Mouse (Mus musculus): ENCODE results near the gene Nup62cl. TPM values are rescaled to one million over a fixed set of nuclear protein-coding genes. Genes with fewer than 3 reads are reported as not detected.
A peak's percentile ranks its signal among the peaks of the same experiment; 100 is the strongest.

The Nup62cl gene
- 1.0 and 1.2 TPM in 2 replicates for polyA plus RNA-seq (2015; fragmentation: Nextera tagmentation; extraction: Ambion mirVana)

- H3K4me3 ChIP-seq (ENCODE audit: low read length), result peak within 1 kb of the TSS; percentile 42
- peaks cover 12% of the 10 kb centered on the region for H3K9me3 ChIP-seq (ENCODE audit: control insufficient read depth, low read length)
- no peaks in the 10 kb centered on the region for H3K36me3 ChIP-seq (ENCODE audit: control insufficient read depth, insufficient read depth, low read length)
- H3K9ac ChIP-seq (ENCODE audit: low read depth, low read length), result no peak within 1 kb of the TSS; the same call in 1 of the 2 replicates
- H3K27ac ChIP-seq (ENCODE audit: low read depth, low read length), result no peak within 1 kb of the TSS
- no peaks in the 10 kb centered on the region for H3K4me1 ChIP-seq (ENCODE audit: control insufficient read depth, insufficient read depth, low read depth, low read length)
- WGBS, result 23% methylated on average over 61 of the region's 64 CpGs
- ATAC-seq, result peak; percentile 78
- H3K4me2 ChIP-seq (ENCODE audit: low read length), result peak within 1 kb of the TSS; percentile 59
- peaks cover 6% of the 10 kb centered on the region for H3K27me3 ChIP-seq (replicated peaks; ENCODE audit: control insufficient read depth, insufficient read depth, low read length)
These were observed at the start of gene Nup62cl, which contains the start of gene Pih1h3b for GRCm38 (mm10) chrX:140062135-140062975. Gene Nup62cl, minus strand, starts transcription at chrX:140062712. Gene Pih1h3b, plus strand, starts transcription at chrX:140062879.

GRCm38 (mm10) chrX:140094066-140094465 is 31.6 kb upstream of the Nup62cl start:
- Histone ChIP-seq H3K27me3 (replicated peaks; ENCODE audit: control insufficient read depth, insufficient read depth, low read length) (no peaks in the 10 kb centered on the region; the same call in 1 of the 2 replicates), H3K4me2 (ENCODE audit: low read length) (no peak overlapping the region), H3K27ac (ENCODE audit: low read depth, low read length) (no peak overlapping the region), H3K36me3 (ENCODE audit: control insufficient read depth, insufficient read depth, low read length) (no peaks in the 10 kb centered on the region), H3K4me1 (ENCODE audit: control insufficient read depth, insufficient read depth, low read depth, low read length) (no peaks in the 10 kb centered on the region), H3K9ac (ENCODE audit: low read depth, low read length) (no peak overlapping the region), H3K4me3 (ENCODE audit: low read length) (no peak overlapping the region), H3K9me3 (ENCODE audit: control insufficient read depth, low read length) (no peaks in the 10 kb centered on the region)
- ATAC-seq, result no peak
- 74% methylated on average over 2 of the region's 2 CpGs for WGBS

- 92% methylated on average over 2 of the region's 2 CpGs for WGBS
- H3K9me3 ChIP-seq (ENCODE audit: control insufficient read depth, low read length), result no peaks in the 10 kb centered on the region
- no peak overlapping the region for H3K4me2 ChIP-seq (ENCODE audit: low read length)
- H3K4me3 ChIP-seq (ENCODE audit: low read length), result no peak overlapping the region
- no peak overlapping the region for H3K9ac ChIP-seq (ENCODE audit: low read depth, low read length)
- ATAC-seq, result no peak
- H3K4me1 ChIP-seq (ENCODE audit: control insufficient read depth, insufficient read depth, low read depth, low read length), result no peaks in the 10 kb centered on the region
- no peaks in the 10 kb centered on the region for H3K27me3 ChIP-seq (replicated peaks; ENCODE audit: control insufficient read depth, insufficient read depth, low read length)
- no peaks in the 10 kb centered on the region for H3K36me3 ChIP-seq (ENCODE audit: control insufficient read depth, insufficient read depth, low read length)
- no peak overlapping the region for H3K27ac ChIP-seq (ENCODE audit: low read depth, low read length)
These were observed 20.0 kb upstream of the Nup62cl start for GRCm38 (mm10) chrX:140082535-140082934.

- no peaks in the 10 kb centered on the region for H3K4me1 ChIP-seq (ENCODE audit: control insufficient read depth, insufficient read depth, low read depth, low read length)
- no peak for ATAC-seq
These were observed 1.3 kb downstream of the Nup62cl start for GRCm38 (mm10) chrX:140060886-140061874.

GRCm38 (mm10) chrX:139998691-139999065 is 63.8 kb downstream of the Nup62cl start:
- Histone ChIP-seq H3K4me1 (ENCODE audit: control insufficient read depth, insufficient read depth, low read depth, low read length) (no peaks in the 10 kb centered on the region), H3K4me2 (ENCODE audit: low read length) (peak overlapping the region; percentile 16), H3K27ac (ENCODE audit: low read depth, low read length) (no peak overlapping the region), H3K27me3 (replicated peaks; ENCODE audit: control insufficient read depth, insufficient read depth, low read length) (no peaks in the 10 kb centered on the region), H3K9me3 (ENCODE audit: control insufficient read depth, low read length) (no peaks in the 10 kb centered on the region), H3K4me3 (ENCODE audit: low read length) (no peak overlapping the region; the same call in 1 of the 2 replicates), H3K36me3 (ENCODE audit: control insufficient read depth, insufficient read depth, low read length) (no peaks in the 10 kb centered on the region), H3K9ac (ENCODE audit: low read depth, low read length) (no peak overlapping the region)
- WGBS, result 82% methylated on average over 4 of the region's 4 CpGs
- peak; percentile 76 for ATAC-seq

More at GRCm38 (mm10) chrX:140060886-140061874, 1.3 kb downstream of the Nup62cl start:
- no peak overlapping the region for H3K27ac ChIP-seq (ENCODE audit: low read depth, low read length)
- peak overlapping the region; percentile 42 for H3K4me3 ChIP-seq (ENCODE audit: low read length)
- peaks cover 6% of the 10 kb centered on the region for H3K27me3 ChIP-seq (replicated peaks; ENCODE audit: control insufficient read depth, insufficient read depth, low read length)
- WGBS, result 26% methylated on average over 75 of the region's 90 CpGs
- peak overlapping the region; percentile 59 for H3K4me2 ChIP-seq (ENCODE audit: low read length)
- H3K36me3 ChIP-seq (ENCODE audit: control insufficient read depth, insufficient read depth, low read length), result no peaks in the 10 kb centered on the region
- peaks cover 12% of the 10 kb centered on the region for H3K9me3 ChIP-seq (ENCODE audit: control insufficient read depth, low read length)
- no peak overlapping the region for H3K9ac ChIP-seq (ENCODE audit: low read depth, low read length)

- Histone ChIP-seq H3K4me2 (ENCODE audit: low read length) (peak within 1 kb of the TSS; percentile 60), H3K27ac (ENCODE audit: low read depth, low read length) (peak within 1 kb of the TSS; percentile 33; the same call in 1 of the 2 replicates), H3K9me3 (ENCODE audit: control insufficient read depth, low read length) (no peaks in the 10 kb centered on the region), H3K27me3 (replicated peaks; ENCODE audit: control insufficient read depth, insufficient read depth, low read length) (no peaks in the 10 kb centered on the region), H3K4me1 (ENCODE audit: control insufficient read depth, insufficient read depth, low read depth, low read length) (no peaks in the 10 kb centered on the region), H3K36me3 (ENCODE audit: control insufficient read depth, insufficient read depth, low read length) (no peaks in the 10 kb centered on the region), H3K9ac (ENCODE audit: low read depth, low read length) (peak within 1 kb of the TSS; percentile 63), H3K4me3 (ENCODE audit: low read length) (peak within 1 kb of the TSS; percentile 56)
- WGBS, result 10% methylated on average over 24 of the region's 25 CpGs
- peak; percentile 97 for ATAC-seq
These were observed 64.5 kb downstream of the Nup62cl start, which contains the start of gene Rbm41 for GRCm38 (mm10) chrX:139997740-139998690. Gene Rbm41, minus strand, starts transcription at chrX:139998595.

GRCm38 (mm10) chrX:139982115-139982514 is 80.4 kb downstream of the Nup62cl start:
- H3K36me3 ChIP-seq (ENCODE audit: control insufficient read depth, insufficient read depth, low read length), result no peaks in the 10 kb centered on the region

More at GRCm38 (mm10) chrX:139982115-139982514, 80.4 kb downstream of the Nup62cl start:
- Histone ChIP-seq H3K27me3 (replicated peaks; ENCODE audit: control insufficient read depth, insufficient read depth, low read length) (no peaks in the 10 kb centered on the region), H3K9me3 (ENCODE audit: control insufficient read depth, low read length) (no peaks in the 10 kb centered on the region), H3K27ac (ENCODE audit: low read depth, low read length) (no peak overlapping the region), H3K4me1 (ENCODE audit: control insufficient read depth, insufficient read depth, low read depth, low read length) (no peaks in the 10 kb centered on the region), H3K4me3 (ENCODE audit: low read length) (no peak overlapping the region), H3K9ac (ENCODE audit: low read depth, low read length) (no peak overlapping the region), H3K4me2 (ENCODE audit: low read length) (no peak overlapping the region)
- ATAC-seq, result no peak
- 86% methylated on average over 5 of the region's 5 CpGs for WGBS

All from hindbrain, embryonic 16.5 days (tissue).